Mouse (Mus musculus): Measurements from ENCODE around the gene Folr1. TPM values are rescaled to one million over a fixed set of nuclear protein-coding genes. Genes with fewer than 3 reads are reported as not detected.

The Folr1 gene
- polyA plus RNA-seq, 1 experiment = 25.3 TPM

DNA sequence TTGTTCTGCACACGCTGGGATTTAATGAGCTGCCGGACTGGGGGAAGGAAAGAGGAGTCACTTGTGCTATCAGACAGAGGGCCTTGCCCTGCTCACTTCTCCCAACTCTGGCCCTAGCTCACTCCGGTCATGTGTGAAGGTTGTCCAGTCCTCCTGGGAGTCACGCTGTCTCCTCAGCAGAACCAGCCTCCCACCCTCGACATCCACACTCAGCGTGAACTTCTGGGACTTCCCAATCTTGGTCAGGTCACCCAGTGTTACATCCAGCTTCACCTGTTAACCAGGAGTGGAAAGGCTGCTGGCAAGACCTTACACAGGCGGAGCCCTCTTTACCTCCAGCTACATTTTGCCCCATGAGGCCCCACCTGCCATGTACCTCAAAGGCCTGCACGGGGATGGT is 39.2 kb downstream of the Folr1 start:
- no peak for DNase-seq (ENCODE audit: low read depth)
- TF ChIP-seq CTCF (IDR thresholded peaks at IDR 0.05; ENCODE audit: borderline replicate concordance, extremely low read depth, insufficient read depth, insufficient read length) (no peak), POLR2A (IDR thresholded peaks at IDR 0.05; ENCODE audit: borderline replicate concordance, extremely low read depth, insufficient read depth, insufficient read length, poor library complexity, severe bottlenecking) (no peak)

DNA sequence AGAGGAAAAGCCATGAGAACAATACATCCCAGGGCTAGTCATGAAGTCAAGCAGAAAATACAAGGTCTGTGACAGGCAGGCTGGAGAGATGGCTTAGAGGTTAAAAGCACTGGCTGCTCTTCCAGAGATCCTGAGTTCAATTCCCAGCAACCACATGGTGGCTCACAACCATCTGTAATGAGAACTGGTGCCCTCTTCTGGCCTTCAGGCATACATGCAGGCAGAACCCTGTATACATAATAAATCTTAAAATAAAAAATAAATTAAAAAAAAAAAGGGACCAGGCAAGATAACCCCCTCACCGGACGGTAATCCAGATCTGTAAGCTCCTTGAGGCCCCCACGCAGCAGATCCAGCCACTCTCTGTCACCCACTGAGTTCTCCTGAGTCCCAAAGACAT is 40.2 kb downstream of the Folr1 start:
- no peak for TF ChIP-seq POLR2A (IDR thresholded peaks at IDR 0.05; ENCODE audit: borderline replicate concordance, extremely low read depth, insufficient read depth, insufficient read length, poor library complexity, severe bottlenecking)
- TF ChIP-seq CTCF (IDR thresholded peaks at IDR 0.05; ENCODE audit: borderline replicate concordance, extremely low read depth, insufficient read depth, insufficient read length) = no peak
- no peak for DNase-seq (ENCODE audit: low read depth)

DNA sequence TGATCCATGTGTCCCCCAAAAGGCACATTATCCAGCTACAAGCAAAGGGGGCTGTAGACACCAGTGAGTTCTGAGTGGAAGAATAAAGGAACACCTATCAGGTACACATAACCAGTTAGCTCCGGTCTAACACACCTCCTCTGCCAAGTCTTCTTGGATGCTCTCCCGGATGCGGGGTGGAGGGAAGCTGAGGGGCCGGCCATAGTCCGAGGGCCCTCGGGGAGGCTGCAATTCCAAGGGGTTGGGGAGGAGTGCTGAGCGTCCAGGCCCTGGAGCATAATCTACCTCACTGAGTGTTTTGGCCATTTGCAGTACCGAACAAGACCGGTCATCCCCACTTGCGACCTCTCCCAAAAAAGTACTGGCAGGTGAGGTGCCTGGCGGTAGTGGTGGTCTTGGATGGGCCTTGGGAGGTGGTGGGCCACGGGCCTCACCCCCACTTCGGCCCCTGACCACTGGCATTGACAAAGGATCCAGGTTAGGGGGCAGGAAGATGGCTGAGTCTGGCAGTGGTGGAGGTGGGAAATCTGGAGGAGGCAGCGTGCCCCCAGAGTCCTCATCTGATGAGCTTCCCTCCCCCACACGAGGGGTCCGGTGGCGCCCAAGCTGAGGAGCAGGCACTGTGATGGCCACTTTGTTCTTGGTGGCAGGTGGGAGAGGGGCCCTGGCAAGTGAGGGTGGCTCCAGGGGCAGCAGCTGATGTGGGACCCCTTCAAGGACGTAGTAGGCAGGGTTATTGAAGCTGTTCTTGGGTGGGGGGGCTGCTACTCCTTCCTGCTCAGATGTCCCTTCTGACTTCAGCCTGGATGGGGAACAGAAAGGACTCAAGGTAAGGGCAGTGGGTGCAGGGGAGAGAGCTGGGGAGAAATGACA is 46.6 kb downstream of the Folr1 start:
- peak; percentile 45 for DNase-seq (ENCODE audit: low read depth)
- TF ChIP-seq CTCF (IDR thresholded peaks at IDR 0.05; ENCODE audit: borderline replicate concordance, extremely low read depth, insufficient read depth, insufficient read length) (no peak), POLR2A (IDR thresholded peaks at IDR 0.05; ENCODE audit: borderline replicate concordance, extremely low read depth, insufficient read depth, insufficient read length, poor library complexity, severe bottlenecking) (no peak)

DNA sequence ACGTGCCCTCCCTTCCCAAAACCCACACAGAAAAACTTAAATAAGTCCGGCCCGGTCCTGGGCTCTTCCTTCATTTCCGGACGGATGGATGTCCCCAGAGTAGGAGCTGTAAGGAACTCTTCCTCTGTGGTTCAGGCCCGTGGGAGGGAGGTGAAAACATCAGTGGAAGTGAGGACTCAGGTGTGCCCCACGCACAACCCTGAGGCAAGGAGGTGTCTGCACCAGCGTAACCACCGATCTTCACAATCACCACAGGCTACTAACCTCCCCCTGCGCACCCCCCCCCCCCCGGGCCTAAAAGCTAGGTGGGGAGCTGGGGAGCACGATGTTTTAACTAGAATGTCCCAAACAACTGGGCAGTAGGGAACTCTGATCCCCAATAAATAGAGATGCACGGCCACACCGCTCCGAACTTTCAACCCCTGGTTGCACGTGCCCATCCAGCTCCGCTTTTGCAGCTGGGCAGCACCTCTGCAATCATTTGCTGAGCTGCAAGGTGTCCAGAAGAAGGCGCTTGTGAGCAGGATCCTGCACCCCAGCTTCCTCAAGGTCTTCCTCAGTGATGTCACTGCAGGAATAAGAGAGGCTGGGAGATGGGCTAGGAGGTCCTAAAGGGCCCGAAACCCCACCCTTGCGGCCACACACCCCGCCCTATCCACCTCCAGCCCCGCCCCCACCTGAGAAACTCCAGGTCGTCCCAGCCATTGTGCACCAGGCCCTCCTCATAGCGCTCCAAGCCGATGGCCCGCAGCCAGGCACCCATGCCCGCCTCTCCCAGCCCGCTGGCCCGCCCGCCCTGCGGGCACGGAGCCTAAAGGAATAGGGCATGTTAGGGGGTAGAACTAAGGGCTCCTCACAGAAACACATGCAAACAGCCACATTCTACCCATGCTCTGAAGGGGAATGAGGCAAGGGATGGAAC is 47.5 kb downstream of the Folr1 start:
- DNase-seq (ENCODE audit: low read depth) = peak; percentile 53
- TF ChIP-seq CTCF (IDR thresholded peaks at IDR 0.05; ENCODE audit: borderline replicate concordance, extremely low read depth, insufficient read depth, insufficient read length) (peak; percentile 50; the same call in 1 of the 2 replicates), POLR2A (IDR thresholded peaks at IDR 0.05; ENCODE audit: borderline replicate concordance, extremely low read depth, insufficient read depth, insufficient read length, poor library complexity, severe bottlenecking) (no peak)

DNA sequence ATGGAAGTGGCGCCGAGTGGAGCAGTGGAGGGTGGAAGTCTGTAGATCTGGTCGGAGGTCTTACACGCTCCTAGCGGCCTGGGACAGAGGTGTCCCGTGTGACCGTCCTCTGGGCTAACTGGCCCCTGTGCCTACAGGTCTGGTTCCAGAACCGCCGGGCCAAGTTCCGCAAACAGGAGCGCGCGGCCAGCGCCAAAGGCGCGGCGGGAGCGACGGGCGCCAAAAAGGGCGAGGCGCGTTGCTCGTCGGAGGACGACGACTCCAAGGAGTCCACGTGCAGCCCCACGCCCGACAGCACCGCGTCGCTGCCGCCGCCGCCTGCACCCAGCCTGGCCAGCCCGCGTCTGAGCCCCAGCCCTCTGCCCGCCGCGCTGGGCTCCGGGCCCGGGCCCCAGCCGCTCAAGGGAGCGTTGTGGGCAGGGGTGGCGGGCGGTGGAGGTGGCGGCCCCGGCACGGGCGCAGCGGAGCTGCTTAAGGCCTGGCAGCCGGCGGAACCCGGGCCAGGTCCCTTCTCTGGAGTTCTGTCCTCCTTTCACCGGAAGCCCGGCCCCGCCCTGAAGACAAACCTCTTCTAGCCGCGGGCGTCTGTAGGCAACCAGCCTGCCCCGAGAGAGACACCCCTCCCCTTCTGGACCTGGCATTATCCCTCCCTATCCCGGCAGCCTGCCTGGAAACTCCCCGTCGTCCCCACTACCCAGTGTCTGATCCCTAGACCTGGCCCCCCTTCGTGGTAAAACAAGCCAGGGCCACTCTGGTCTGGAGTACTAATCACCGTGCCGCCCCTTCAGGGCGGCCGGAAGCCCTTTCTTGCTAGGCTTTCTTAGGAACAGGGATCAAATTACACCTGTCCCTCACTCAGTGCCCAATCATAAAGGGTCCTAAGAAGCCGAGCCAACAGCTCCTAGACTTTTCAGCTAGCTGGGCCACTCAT is 48.8 kb downstream of the Folr1 start:
- DNase-seq (ENCODE audit: low read depth) = peak; percentile 78
- TF ChIP-seq CTCF (IDR thresholded peaks at IDR 0.05; ENCODE audit: borderline replicate concordance, extremely low read depth, insufficient read depth, insufficient read length) = no peak
- no peak for TF ChIP-seq POLR2A (IDR thresholded peaks at IDR 0.05; ENCODE audit: borderline replicate concordance, extremely low read depth, insufficient read depth, insufficient read length, poor library complexity, severe bottlenecking)

DNA sequence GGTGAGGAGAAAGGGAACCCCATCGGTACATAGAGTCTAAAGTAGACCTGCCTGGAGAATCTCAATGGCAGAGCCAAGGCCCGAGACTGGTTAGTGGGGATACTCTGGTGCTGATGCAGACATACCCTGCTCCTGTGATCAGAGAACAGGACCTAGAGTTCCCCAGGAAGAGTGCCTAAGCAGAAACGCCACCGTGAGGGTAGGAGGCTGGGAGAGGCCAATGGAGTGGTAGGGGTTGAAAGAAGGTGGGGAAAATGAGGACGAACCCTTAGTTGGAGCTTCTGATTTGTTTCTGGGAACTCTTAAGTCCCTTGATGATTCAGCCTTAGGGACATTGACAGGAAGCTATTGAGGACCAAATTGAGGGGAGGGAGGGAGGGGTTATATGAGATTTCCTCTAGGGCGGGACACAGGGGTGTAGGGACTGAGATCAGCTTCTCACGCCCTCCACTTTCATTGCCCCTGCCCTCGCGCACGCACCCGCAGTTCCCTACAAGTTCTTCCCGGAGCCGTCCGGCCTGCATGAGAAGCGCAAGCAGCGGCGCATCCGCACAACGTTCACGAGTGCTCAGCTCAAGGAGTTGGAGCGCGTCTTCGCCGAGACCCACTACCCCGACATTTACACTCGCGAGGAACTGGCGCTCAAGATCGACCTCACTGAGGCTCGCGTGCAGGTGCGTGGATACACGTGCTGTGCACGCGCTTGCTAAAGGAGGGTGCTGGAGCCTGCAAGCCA is 50.1 kb downstream of the Folr1 start:
- no peak for TF ChIP-seq POLR2A (IDR thresholded peaks at IDR 0.05; ENCODE audit: borderline replicate concordance, extremely low read depth, insufficient read depth, insufficient read length, poor library complexity, severe bottlenecking)
- no peak for TF ChIP-seq CTCF (IDR thresholded peaks at IDR 0.05; ENCODE audit: borderline replicate concordance, extremely low read depth, insufficient read depth, insufficient read length)
- peak; percentile 51 for DNase-seq (ENCODE audit: low read depth)

DNA sequence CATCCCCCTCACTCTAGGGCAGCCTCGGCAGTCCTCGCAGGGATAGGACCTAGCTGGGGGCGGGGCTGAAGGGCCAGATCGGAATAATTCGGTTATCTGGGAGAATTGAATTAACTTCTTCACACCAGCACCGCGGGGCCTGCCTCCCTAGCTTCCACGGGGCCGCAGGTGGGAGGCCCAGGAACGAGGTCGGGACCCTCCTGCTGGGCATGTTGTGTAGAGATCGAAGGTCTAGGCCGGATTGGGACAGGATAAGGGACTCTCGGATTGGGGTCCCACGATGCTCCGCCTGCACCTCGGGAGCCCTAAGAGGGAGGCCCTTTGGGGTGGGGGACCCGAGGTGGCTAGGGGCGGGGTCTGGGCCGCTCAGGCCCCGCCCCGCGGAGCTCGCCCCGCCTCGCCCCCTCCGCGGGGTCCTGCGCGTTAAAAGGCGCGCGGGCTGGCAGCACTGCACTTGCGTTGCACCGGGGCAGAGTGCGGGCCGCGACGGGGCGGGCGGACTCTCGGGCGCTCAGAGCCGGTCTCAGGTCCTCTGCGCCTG is 52.7 kb downstream of the Folr1 start, which contains the start of gene Phox2a:
TSS of gene Phox2a (plus strand) at position 453 of the 541 bp plus-strand sequence.
- no peak for DNase-seq (ENCODE audit: low read depth)
- TF ChIP-seq CTCF (IDR thresholded peaks at IDR 0.05; ENCODE audit: borderline replicate concordance, extremely low read depth, insufficient read depth, insufficient read length) = no peak
- no peak for TF ChIP-seq POLR2A (IDR thresholded peaks at IDR 0.05; ENCODE audit: borderline replicate concordance, extremely low read depth, insufficient read depth, insufficient read length, poor library complexity, severe bottlenecking)

Other genes with a start within 250 kb of the Folr1 start
- 20.1 and 25.4 TPM in 2 replicates for gene Clpb, start 207.2 kb downstream of the Folr1 start, polyA plus RNA-seq (2012; rRNA removed)
- gene Phox2a, start 52.5 kb downstream of the Folr1 start, polyA plus RNA-seq (2012; rRNA removed) = 0.87 and 3.1 TPM in 2 replicates
- gene Inppl1, start 32.6 kb downstream of the Folr1 start, polyA plus RNA-seq (2012; rRNA removed) = 29.9 and 36.2 TPM in 2 replicates
- gene Folr2, start 13.6 kb downstream of the Folr1 start, polyA plus RNA-seq (2012; rRNA removed) = 4.3 and 4.5 TPM in 2 replicates
- 88.7 and 115 TPM in 2 replicates for gene Anapc15, start 7.1 kb downstream of the Folr1 start, polyA plus RNA-seq (2012; rRNA removed)
- 169 and 197 TPM in 2 replicates for gene Lamtor1, start 35.1 kb upstream of the Folr1 start, polyA plus RNA-seq (2012; rRNA removed)
- gene Tomt, start 35.6 kb upstream of the Folr1 start, polyA plus RNA-seq (2012; rRNA removed) = 0.18 and 0.33 TPM in 2 replicates
- 10.8 and 13.1 TPM in 2 replicates for gene Lrrc51, start 63.1 kb upstream of the Folr1 start, polyA plus RNA-seq (2012; rRNA removed)
- 72.1 and 104 TPM in 2 replicates for gene Numa1, start 63.3 kb upstream of the Folr1 start, polyA plus RNA-seq (2012; rRNA removed)
- 18.4 and 19.6 TPM in 2 replicates for gene Il18bp, start 147.9 kb upstream of the Folr1 start, polyA plus RNA-seq (2012; rRNA removed)
- gene Rnf121, start 194.7 kb upstream of the Folr1 start, polyA plus RNA-seq (2012; rRNA removed) = 65.8 and 95.5 TPM in 2 replicates
- gene Xndc1, start 194.7 kb upstream of the Folr1 start, polyA plus RNA-seq (2012; rRNA removed) = 44.4 and 63.2 TPM in 2 replicates
- gene Xntrpc, start 194.9 kb upstream of the Folr1 start, polyA plus RNA-seq (2012; rRNA removed) = 5.7 and 7.7 TPM in 2 replicates
- gene Trpc2, start 212.3 kb upstream of the Folr1 start, polyA plus RNA-seq (2012; rRNA removed) = 3.4 and 5.8 TPM in 2 replicates
- gene Art1, start 231.0 kb upstream of the Folr1 start, polyA plus RNA-seq (2012; rRNA removed) = 0.34 and 0.39 TPM in 2 replicates
- gene Art5, start 238.7 kb upstream of the Folr1 start, polyA plus RNA-seq (2012; rRNA removed) = 0.26 and 0.69 TPM in 2 replicates
- 0.04 and 0.05 TPM in 2 replicates for gene Chrna10, start 246.0 kb upstream of the Folr1 start, polyA plus RNA-seq (2012; rRNA removed)